In genomic region chr7:65873902-65874301, GRCm38 (mm10) we compare ENCODE assay signal across 21 mouse cellular contexts. TPM values are rescaled to one million over a fixed set of nuclear protein-coding genes. Genes with fewer than 3 reads are reported as not detected.
DNase-seq lines count a peak whose midpoint lies in the region; ATAC-seq and TF ChIP-seq lines count a peak whose summit lies in the region.
"Had no signal": no experiment of that assay in that cellular context is flagged by ENCODE, and none has a peak within 500 bp of the region (broad histone marks: within the 10 kb centered on the region; RNA-seq: fewer than 3 reads in every experiment).

No protein-coding gene starts in this region.

- no peak overlapping the region for H3K9ac ChIP-seq in intestine, embryonic 15.5 days
- no peak overlapping the region for H3K9ac ChIP-seq in intestine, postnatal 0 days (ENCODE audit: low read depth, low read length)
- no peak overlapping the region for H3K9ac ChIP-seq in ES-E14 (ENCODE audit: insufficient read depth, low read depth, low read length, poor library complexity, severe bottlenecking)
- H3K9ac ChIP-seq in liver, embryonic 14.5 days (replicated peaks), result no peak overlapping the region
- no peak overlapping the region for H3K9ac ChIP-seq in stomach, embryonic 15.5 days
- H3K9ac ChIP-seq in forebrain, embryonic 15.5 days (replicated peaks), result no peak overlapping the region
- H3K9ac ChIP-seq: embryonic facial prominence, embryonic 12.5 days; forebrain, embryonic 13.5 days; hindbrain, embryonic 12.5 days had no signal

- H3K4me1 ChIP-seq in intestine, embryonic 15.5 days (replicated peaks), result no peaks in the 10 kb centered on the region
- no peaks in the 10 kb centered on the region for H3K4me1 ChIP-seq in intestine, postnatal 0 days (replicated peaks; ENCODE audit: control insufficient read depth, insufficient read depth, low read length)
- H3K4me1 ChIP-seq in ES-E14 (ENCODE audit: control insufficient read depth in 2 of 2, insufficient read depth in 2 of 2, low read length in 2 of 2, poor library complexity in 1 of 2), result peaks cover 10 to 62% of the 10 kb centered on the region in 2 experiments; a peak in 3 of 4 replicates
- H3K4me1 ChIP-seq in liver, embryonic 14.5 days (replicated peaks; ENCODE audit: control insufficient read depth in 2 of 2, insufficient read depth in 2 of 2, low read length in 1 of 2), result peaks cover 17 to 18% of the 10 kb centered on the region in 2 experiments
- H3K4me1 ChIP-seq in stomach, embryonic 15.5 days, result no peaks in the 10 kb centered on the region
- H3K4me1 ChIP-seq in forebrain, embryonic 15.5 days, result peaks cover 9% of the 10 kb centered on the region
- H3K4me1 ChIP-seq: embryonic facial prominence, embryonic 12.5 days had no signal

- DNase-seq in ES-E14 (ENCODE audit: low read depth, low spot score), result no peak
- no peak for DNase-seq in liver, embryonic 14.5 days (ENCODE audit: low read depth in 3 of 3, low spot score in 3 of 3)
- no peak for DNase-seq in gastrocnemius, adult 8-10 months (ENCODE audit: low spot score in 2 of 2)
- DNase-seq: B cell, adult 2 months; cerebellum, adult 8-10 months; cerebellum, postnatal 14 days; gastrocnemius, postnatal 10 days; heart, adult 18-20 months; heart, postnatal 10 days; heart, postnatal 4 days had no signal

- H3K4me3 ChIP-seq in intestine, embryonic 15.5 days (replicated peaks), result no peak overlapping the region
- H3K4me3 ChIP-seq in intestine, postnatal 0 days (ENCODE audit: low read depth, low read length), result no peak overlapping the region
- no peak overlapping the region for H3K4me3 ChIP-seq in ES-E14 (ENCODE audit: insufficient read depth in 1 of 2, low read depth in 1 of 2, low read length in 2 of 2, poor library complexity in 1 of 2, severe bottlenecking in 1 of 2)
- H3K4me3 ChIP-seq in liver, embryonic 14.5 days (ENCODE audit: insufficient read depth in 1 of 2, low read depth in 2 of 2, low read length in 2 of 2), result no peak overlapping the region
- H3K4me3 ChIP-seq in stomach, embryonic 15.5 days (replicated peaks), result no peak overlapping the region
- no peak overlapping the region for H3K4me3 ChIP-seq in forebrain, embryonic 15.5 days
- H3K4me3 ChIP-seq: embryonic facial prominence, embryonic 12.5 days; forebrain, embryonic 13.5 days; heart, embryonic 10.5 days; hindbrain, embryonic 12.5 days had no signal

- 69% methylated on average over 2 of the region's 2 CpGs for WGBS in intestine, embryonic 15.5 days
- WGBS in intestine, postnatal 0 days, result 69% methylated on average over 2 of the region's 2 CpGs
- 54% methylated on average over 2 of the region's 2 CpGs for WGBS in liver, embryonic 14.5 days (ENCODE audit: insufficient replicate concordance)
- 58% methylated on average over 2 of the region's 2 CpGs for WGBS in stomach, embryonic 15.5 days
- 89% methylated on average over 2 of the region's 2 CpGs for WGBS in forebrain, embryonic 15.5 days

- peak; percentile 38; the same call in 1 of the 2 replicates for ATAC-seq in intestine, embryonic 15.5 days
- no peak for ATAC-seq in intestine, postnatal 0 days
- ATAC-seq in liver, embryonic 14.5 days (ENCODE audit: insufficient read depth), result peak; percentile 74
- peak; percentile 3; the same call in 1 of the 2 replicates for ATAC-seq in stomach, embryonic 15.5 days (ENCODE audit: insufficient read depth, low FRiP score, low read depth)
- ATAC-seq in erythroblast, adult 5-6 weeks (replicated peaks; ENCODE audit: low FRiP score, poor library complexity, severe bottlenecking), result no peak
- no peak for ATAC-seq in forebrain, embryonic 15.5 days (replicated peaks)
- ATAC-seq: CD4-positive, CD25-positive, alpha-beta regulatory T cell, adult 4 months; forebrain, embryonic 13.5 days; hindbrain, embryonic 16.5 days had no signal

- in situ Hi-C loops in ES-E14 (cut with MboI; ENCODE audit: low sequenced_read_pairs in 2 of 2, unreplicated experiment in 2 of 2), result no loop called here

- H3K27ac ChIP-seq in intestine, embryonic 15.5 days, result no peak overlapping the region
- H3K27ac ChIP-seq in intestine, postnatal 0 days (ENCODE audit: low read depth, low read length), result no peak overlapping the region
- peak overlapping the region; percentile 70; the same call in 1 of the 2 replicates for H3K27ac ChIP-seq in ES-E14 (ENCODE audit: insufficient read depth, low read depth, low read length, poor library complexity, severe bottlenecking)
- H3K27ac ChIP-seq in liver, embryonic 14.5 days, result no peak overlapping the region
- H3K27ac ChIP-seq in stomach, embryonic 15.5 days, result no peak overlapping the region
- no peak overlapping the region for H3K27ac ChIP-seq in forebrain, embryonic 15.5 days (replicated peaks)
- H3K27ac ChIP-seq: embryonic facial prominence, embryonic 12.5 days; forebrain, embryonic 13.5 days; hindbrain, embryonic 12.5 days had no signal

- H3K9me3 ChIP-seq in intestine, embryonic 15.5 days, result no peaks in the 10 kb centered on the region
- no peaks in the 10 kb centered on the region for H3K9me3 ChIP-seq in intestine, postnatal 0 days (ENCODE audit: control insufficient read depth)
- H3K9me3 ChIP-seq in ES-E14 (ENCODE audit: control insufficient read depth, insufficient read depth, low read depth, low read length), result no peaks in the 10 kb centered on the region
- H3K9me3 ChIP-seq in liver, embryonic 14.5 days (ENCODE audit: control insufficient read depth, low read length), result no peaks in the 10 kb centered on the region
- H3K9me3 ChIP-seq in stomach, embryonic 15.5 days, result no peaks in the 10 kb centered on the region
- no peaks in the 10 kb centered on the region for H3K9me3 ChIP-seq in forebrain, embryonic 15.5 days
- H3K9me3 ChIP-seq: embryonic facial prominence, embryonic 12.5 days; forebrain, embryonic 13.5 days; heart, embryonic 10.5 days; hindbrain, embryonic 12.5 days had no signal

- TF ChIP-seq CTCF in intestine, postnatal 0 days (IDR thresholded peaks at IDR 0.05; ENCODE audit: low read depth), result no peak
- TF ChIP-seq CTCF in liver, embryonic 14.5 days (IDR thresholded peaks at IDR 0.05; ENCODE audit: low read depth), result no peak

- peaks cover 9% of the 10 kb centered on the region for H3K27me3 ChIP-seq in intestine, embryonic 15.5 days (replicated peaks)
- no peaks in the 10 kb centered on the region for H3K27me3 ChIP-seq in intestine, postnatal 0 days (replicated peaks; ENCODE audit: control insufficient read depth, insufficient read depth, low read length)
- H3K27me3 ChIP-seq in liver, embryonic 14.5 days (ENCODE audit: control insufficient read depth, insufficient read depth, low read length), result no peaks in the 10 kb centered on the region
- no peaks in the 10 kb centered on the region for H3K27me3 ChIP-seq in stomach, embryonic 15.5 days (replicated peaks)
- H3K27me3 ChIP-seq in forebrain, embryonic 15.5 days, result no peaks in the 10 kb centered on the region
- H3K27me3 ChIP-seq: forebrain, embryonic 13.5 days; hindbrain, embryonic 12.5 days had no signal

- no peaks in the 10 kb centered on the region for H3K36me3 ChIP-seq in intestine, embryonic 15.5 days
- H3K36me3 ChIP-seq in intestine, postnatal 0 days (ENCODE audit: control insufficient read depth, insufficient read depth), result no peaks in the 10 kb centered on the region
- no peaks in the 10 kb centered on the region for H3K36me3 ChIP-seq in ES-E14 (ENCODE audit: control insufficient read depth, insufficient read depth, low read length, poor library complexity, severe bottlenecking)
- H3K36me3 ChIP-seq in liver, embryonic 14.5 days (replicated peaks; ENCODE audit: control insufficient read depth, insufficient read depth, low read depth), result no peaks in the 10 kb centered on the region
- H3K36me3 ChIP-seq in stomach, embryonic 15.5 days, result no peaks in the 10 kb centered on the region
- no peaks in the 10 kb centered on the region for H3K36me3 ChIP-seq in forebrain, embryonic 15.5 days
- H3K36me3 ChIP-seq: embryonic facial prominence, embryonic 12.5 days; heart, embryonic 10.5 days; hindbrain, embryonic 12.5 days had no signal

- H3K4me2 ChIP-seq in intestine, embryonic 15.5 days (replicated peaks), result no peak overlapping the region
- no peak overlapping the region for H3K4me2 ChIP-seq in intestine, postnatal 0 days (replicated peaks; ENCODE audit: low read depth)
- peak overlapping the region; percentile 27 for H3K4me2 ChIP-seq in liver, embryonic 14.5 days (ENCODE audit: low read depth)
- no peak overlapping the region for H3K4me2 ChIP-seq in stomach, embryonic 15.5 days
- H3K4me2 ChIP-seq in forebrain, embryonic 15.5 days (replicated peaks), result no peak overlapping the region
- H3K4me2 ChIP-seq: embryonic facial prominence, embryonic 12.5 days; forebrain, embryonic 13.5 days; hindbrain, embryonic 12.5 days had no signal

- no peak for TF ChIP-seq EP300 in liver, embryonic 14.5 days (IDR thresholded peaks at IDR 0.05; ENCODE audit: low read depth)

TF ChIP-seq in ES-E14, 5 proteins besides CTCF, POLR2A, EP300 and RAD21:
- no peak for TF ChIP-seq ZC3H11A (IDR thresholded peaks at IDR 0.05; ENCODE audit: borderline replicate concordance, low read depth, low read length)
- no peak for TF ChIP-seq MAFK (IDR thresholded peaks at IDR 0.05; ENCODE audit: insufficient read depth, low read depth, low read length)
- TF ChIP-seq HCFC1 (IDR thresholded peaks at IDR 0.05; ENCODE audit: borderline replicate concordance, insufficient read depth, low read length), result no peak
- no peak for TF ChIP-seq ZNF384 (IDR thresholded peaks at IDR 0.05; ENCODE audit: low read depth, low read length)
- TF ChIP-seq CHD2 (IDR thresholded peaks at IDR 0.05; ENCODE audit: low read depth, low read length), result no peak; the same call in 1 of the 2 replicates

RNA-seq across cellular contexts. Expression of gene Pcsk6, which starts 12.4 kb away (rescaled TPM):
- polyA plus RNA-seq in intestine, embryonic 15.5 days (2015; fragmentation: Nextera tagmentation; extraction: Ambion mirVana), result 2.6 and 2.8 TPM in 2 replicates
- 4.7 and 5.3 TPM in 2 replicates for polyA plus RNA-seq in intestine, postnatal 0 days (2015; fragmentation: Nextera tagmentation; extraction: Ambion mirVana)
- total RNA-seq in ES-E14 (2012; rRNA removed), result 62.6 and 106 TPM in 2 replicates
- polyA plus RNA-seq in liver, embryonic 14.5 days (2012; rRNA removed), result 1.2 and 1.5 TPM in 2 replicates
- 0.57 and 0.88 TPM in 2 replicates for polyA plus RNA-seq in liver, embryonic 14.5 days (2014; fragmentation: Nextera tagmentation; extraction: Ambion mirVana)
- 4.8 TPM in 2 replicates for polyA plus RNA-seq in stomach, embryonic 15.5 days (2015; fragmentation: Nextera tagmentation; extraction: Ambion mirVana)
- 10 to 100 TPM in 3 of 4 experiments, 1 to 10 TPM in 1; 9.6 to 14.2 (median 11.9) TPM for total RNA-seq in gastrocnemius, adult 8-10 months (2022)
- total RNA-seq in erythroblast, adult 5-6 weeks (2015; ENCODE audit: low replicate concordance), result not detected in 2 replicates
- not detected in 2 replicates for total RNA-seq in erythroblast, adult 5-6 weeks (2017; ENCODE audit: low replicate concordance)
- 0.71 and 1.0 TPM in 2 replicates for polyA plus RNA-seq in forebrain, embryonic 15.5 days (2015; fragmentation: Nextera tagmentation; extraction: Ambion mirVana)
- polyA plus RNA-seq: CD4-positive, CD25-positive, alpha-beta regulatory T cell, adult 4 months had no signal

Comparison
In these comparisons a context has a peak if more than half of its experiments do, and no peak if none do; other contexts are left out.
1. ATAC-seq: peak in intestine, embryonic 15.5 days (single experiment), liver, embryonic 14.5 days (single experiment) and stomach, embryonic 15.5 days (single experiment); none in intestine, postnatal 0 days (single experiment), erythroblast, adult 5-6 weeks (single experiment) and forebrain, embryonic 15.5 days (single experiment).